ENCODE assay signal across 8 mouse cellular contexts in genomic region chr13:83527921-83528320, GRCm38 (mm10). TPM values are rescaled to one million over a fixed set of nuclear protein-coding genes. Genes with fewer than 3 reads are reported as not detected.
DNase-seq lines count a peak whose midpoint lies in the region; ATAC-seq and TF ChIP-seq lines count a peak whose summit lies in the region.

No protein-coding gene starts in this region.

- no peak for ATAC-seq in forebrain, embryonic 15.5 days (replicated peaks)
- no peak for ATAC-seq in forebrain, embryonic 11.5 days (replicated peaks; ENCODE audit: low FRiP score)
- no peak for ATAC-seq in kidney, embryonic 15.5 days (replicated peaks; ENCODE audit: low FRiP score)
- no peak for ATAC-seq in stomach, embryonic 14.5 days (ENCODE audit: insufficient number of reproducible peaks, insufficient read depth, low FRiP score, low read depth)
- ATAC-seq in stomach, postnatal 0 days (ENCODE audit: low FRiP score, low TSS enrichment) = no peak

- peak overlapping the region; percentile 35 for H3K4me2 ChIP-seq in forebrain, embryonic 15.5 days (replicated peaks)
- H3K4me2 ChIP-seq in forebrain, embryonic 11.5 days (ENCODE audit: low read depth, low read length, severe bottlenecking) = no peak overlapping the region
- peak overlapping the region; percentile 4; the same call in 1 of the 2 replicates for H3K4me2 ChIP-seq in kidney, embryonic 15.5 days
- H3K4me2 ChIP-seq in stomach, embryonic 14.5 days (replicated peaks; ENCODE audit: low read depth, low read length) = 0 out of 2 replicates have a peak overlapping the region, but pooled peaks have one; percentile 6
- H3K4me2 ChIP-seq in stomach, postnatal 0 days (replicated peaks; ENCODE audit: low read depth) = no peak overlapping the region

- DNase-seq in forebrain, embryonic 11.5 days (ENCODE audit: low spot score) = no peak
- no peak for DNase-seq in kidney, postnatal 36 days
- DNase-seq in stomach, postnatal 0 days (ENCODE audit: low spot score) = no peak
- no peak for DNase-seq in adrenal gland, adult 8-10 months
- no peak for DNase-seq in gastrocnemius, postnatal 36 days

- no peaks in the 10 kb centered on the region for H3K36me3 ChIP-seq in forebrain, embryonic 15.5 days
- no peaks in the 10 kb centered on the region for H3K36me3 ChIP-seq in forebrain, embryonic 11.5 days (ENCODE audit: control insufficient read depth, insufficient read depth, low read length)
- no peaks in the 10 kb centered on the region for H3K36me3 ChIP-seq in kidney, embryonic 15.5 days
- H3K36me3 ChIP-seq in stomach, embryonic 14.5 days (ENCODE audit: control insufficient read depth, insufficient read depth, low read length) = no peaks in the 10 kb centered on the region
- H3K36me3 ChIP-seq in stomach, postnatal 0 days (ENCODE audit: control insufficient read depth, insufficient read depth, low read length) = no peaks in the 10 kb centered on the region

- WGBS in forebrain, embryonic 15.5 days = 44% methylated on average over 9 of the region's 9 CpGs
- 44% methylated on average over 9 of the region's 9 CpGs for WGBS in forebrain, embryonic 11.5 days
- 74% methylated on average over 9 of the region's 9 CpGs for WGBS in kidney, embryonic 15.5 days
- WGBS in stomach, embryonic 14.5 days = 63% methylated on average over 9 of the region's 9 CpGs
- 66% methylated on average over 9 of the region's 9 CpGs for WGBS in stomach, postnatal 0 days

- no peaks in the 10 kb centered on the region for H3K27me3 ChIP-seq in forebrain, embryonic 15.5 days
- H3K27me3 ChIP-seq in forebrain, embryonic 11.5 days (ENCODE audit: control insufficient read depth, insufficient read depth, low read length) = no peaks in the 10 kb centered on the region
- H3K27me3 ChIP-seq in kidney, embryonic 15.5 days = no peaks in the 10 kb centered on the region
- no peaks in the 10 kb centered on the region for H3K27me3 ChIP-seq in stomach, embryonic 14.5 days (ENCODE audit: control insufficient read depth, insufficient read depth, low read length)
- no peaks in the 10 kb centered on the region for H3K27me3 ChIP-seq in stomach, postnatal 0 days (ENCODE audit: control insufficient read depth, insufficient read depth, low read length)

- H3K4me1 ChIP-seq in forebrain, embryonic 15.5 days = peaks cover 6% of the 10 kb centered on the region
- H3K4me1 ChIP-seq in forebrain, embryonic 11.5 days (replicated peaks; ENCODE audit: control insufficient read depth, insufficient read depth, low read length) = no peaks in the 10 kb centered on the region
- H3K4me1 ChIP-seq in kidney, embryonic 15.5 days = no peaks in the 10 kb centered on the region
- H3K4me1 ChIP-seq in stomach, embryonic 14.5 days (ENCODE audit: control insufficient read depth, insufficient read depth, low read length) = no peaks in the 10 kb centered on the region; the same call in 1 of the 2 replicates
- no peaks in the 10 kb centered on the region for H3K4me1 ChIP-seq in stomach, postnatal 0 days (replicated peaks; ENCODE audit: control insufficient read depth, insufficient read depth)

- H3K9me3 ChIP-seq in forebrain, embryonic 15.5 days = no peaks in the 10 kb centered on the region
- H3K9me3 ChIP-seq in forebrain, embryonic 11.5 days (ENCODE audit: control insufficient read depth, low read length) = no peaks in the 10 kb centered on the region
- H3K9me3 ChIP-seq in kidney, embryonic 15.5 days (replicated peaks) = no peaks in the 10 kb centered on the region
- H3K9me3 ChIP-seq in stomach, embryonic 14.5 days (ENCODE audit: control insufficient read depth, low read depth, low read length) = no peaks in the 10 kb centered on the region
- no peaks in the 10 kb centered on the region for H3K9me3 ChIP-seq in stomach, postnatal 0 days (ENCODE audit: control insufficient read depth, low read length)

- no peak for TF ChIP-seq CTCF in stomach, postnatal 0 days (IDR thresholded peaks at IDR 0.05; ENCODE audit: low read depth)

- intact Hi-C loops in gastrocnemius, postnatal 36 days (cut with DNase I) = loop anchor here (10.0 kb wide), 1 partner anchor 117 kb away; no protein-coding TSS in a partner anchor

- 0 out of 2 replicates have a peak overlapping the region, but pooled peaks have one; percentile 1 for H3K27ac ChIP-seq in forebrain, embryonic 15.5 days (replicated peaks)
- no peak overlapping the region for H3K27ac ChIP-seq in forebrain, embryonic 11.5 days (ENCODE audit: low read depth, low read length)
- H3K27ac ChIP-seq in kidney, embryonic 15.5 days = no peak overlapping the region
- no peak overlapping the region for H3K27ac ChIP-seq in stomach, embryonic 14.5 days (ENCODE audit: low read length)
- H3K27ac ChIP-seq in stomach, postnatal 0 days (replicated peaks) = no peak overlapping the region

- TF ChIP-seq EP300 in stomach, postnatal 0 days (optimal IDR thresholded peaks at IDR 0.05) = no peak

- no peak overlapping the region for H3K9ac ChIP-seq in forebrain, embryonic 15.5 days (replicated peaks)
- no peak overlapping the region for H3K9ac ChIP-seq in forebrain, embryonic 11.5 days (ENCODE audit: low read length)
- H3K9ac ChIP-seq in kidney, embryonic 15.5 days = no peak overlapping the region
- no peak overlapping the region for H3K9ac ChIP-seq in stomach, embryonic 14.5 days (replicated peaks; ENCODE audit: low read depth, low read length)
- no peak overlapping the region for H3K9ac ChIP-seq in stomach, postnatal 0 days (ENCODE audit: low read length)

- H3K4me3 ChIP-seq in forebrain, embryonic 15.5 days = peak overlapping the region; percentile 32
- no peak overlapping the region for H3K4me3 ChIP-seq in forebrain, embryonic 11.5 days (ENCODE audit: low read depth, low read length)
- H3K4me3 ChIP-seq in kidney, embryonic 15.5 days (replicated peaks) = no peak overlapping the region
- H3K4me3 ChIP-seq in stomach, embryonic 14.5 days (ENCODE audit: low read depth, low read length) = no peak overlapping the region
- H3K4me3 ChIP-seq in stomach, postnatal 0 days (ENCODE audit: low read depth, low read length) = no peak overlapping the region

RNA-seq across cellular contexts. Expression of gene Mef2c, which starts 24.1 kb away (rescaled TPM):
- 197 and 227 TPM in 2 replicates for polyA plus RNA-seq in forebrain, embryonic 15.5 days (2015; fragmentation: Nextera tagmentation; extraction: Ambion mirVana)
- polyA plus RNA-seq in forebrain, embryonic 11.5 days (2014; fragmentation: Nextera tagmentation; extraction: Ambion mirVana) = 18.0 and 19.0 TPM in 2 replicates
- polyA plus RNA-seq in kidney, embryonic 15.5 days (2015; fragmentation: Nextera tagmentation; extraction: Ambion mirVana) = 53.6 and 60.4 TPM in 2 replicates
- polyA plus RNA-seq in stomach, embryonic 14.5 days (2014; fragmentation: Nextera tagmentation; extraction: Ambion mirVana) = 53.3 and 54.9 TPM in 2 replicates
- 18.4 and 22.7 TPM in 2 replicates for polyA plus RNA-seq in stomach, postnatal 0 days (2015; fragmentation: Nextera tagmentation; extraction: Ambion mirVana)
- 10 to 100 TPM; 40.6 to 83.3 (median 62.7) TPM for total RNA-seq in adrenal gland, adult 8-10 months (2022)
- total RNA-seq in gastrocnemius, postnatal 36 days (2021) = 100 to 1,000 TPM; 330 to 357 TPM

Comparison
In these comparisons a context has a peak if more than half of its experiments do, and no peak if none do; other contexts are left out.
1. H3K4me2 ChIP-seq: peak in forebrain, embryonic 15.5 days (single experiment), kidney, embryonic 15.5 days (single experiment) and stomach, embryonic 14.5 days (single experiment); none in forebrain, embryonic 11.5 days (single experiment) and stomach, postnatal 0 days (single experiment).